Mouse (Mus musculus): ENCODE results near the gene Slc13a2. TPM values are rescaled to one million over a fixed set of nuclear protein-coding genes. Genes with fewer than 3 reads are reported as not detected.
A peak's percentile ranks its signal among the peaks of the same experiment; 100 is the strongest.

Gene Slc13a2
- total RNA-seq, 4 experiments from 2014 or later, result not detected

DNA sequence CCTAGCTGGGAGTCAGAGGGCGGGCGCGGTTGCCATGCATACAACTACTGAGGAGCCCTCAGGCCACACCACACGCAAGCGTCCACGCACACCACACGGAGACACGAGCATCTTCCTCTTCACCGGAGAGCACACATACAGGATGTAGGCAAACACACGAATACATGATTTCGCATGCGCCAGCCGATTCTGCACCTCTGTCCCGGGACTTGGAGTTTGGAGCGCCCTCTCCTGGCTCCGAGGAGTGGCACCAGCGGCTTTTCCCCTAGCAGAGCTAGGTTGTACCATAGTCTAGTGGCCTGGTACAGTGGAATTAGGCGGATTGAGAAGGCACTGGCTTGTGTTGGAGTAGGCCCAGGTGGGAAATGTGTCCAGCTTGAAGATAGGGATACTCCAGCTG, 24.6 kb downstream of the Slc13a2 start:
- DNase-seq (ENCODE audit: low spot score in 2 of 2), result peak; percentile 12 to 26

- no peak for DNase-seq (ENCODE audit: low spot score in 2 of 2)
Observed at GRCm38 (mm10) chr11:78396950-78397349, 25.1 kb downstream of the Slc13a2 start.

DNA sequence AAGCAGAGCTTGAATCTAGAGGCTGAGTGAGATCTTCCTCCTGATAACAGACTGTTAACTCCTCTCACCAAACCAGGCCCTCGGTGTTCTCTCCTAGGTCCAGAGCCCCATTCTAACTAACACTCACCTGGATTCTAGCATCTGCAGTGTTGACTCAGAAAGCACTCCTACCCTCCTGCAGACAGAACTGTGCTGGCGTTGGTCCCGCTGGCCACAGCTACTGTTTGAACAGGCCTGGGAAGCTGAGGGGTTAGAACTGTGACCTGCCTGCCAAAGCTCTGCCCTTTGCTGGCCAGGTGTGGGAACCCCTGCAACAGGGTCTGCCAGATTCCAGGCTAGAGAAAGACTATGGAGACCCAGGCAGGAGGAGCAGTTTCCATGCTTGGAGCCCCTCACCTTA, 29.3 kb downstream of the Slc13a2 start:
- DNase-seq (ENCODE audit: low spot score in 2 of 2), result no peak

- DNase-seq (ENCODE audit: low spot score in 2 of 2), result no peak
Observed at GRCm38 (mm10) chr11:78386508-78387043, 35.4 kb downstream of the Slc13a2 start, which contains the start of gene Foxn1. Gene Foxn1, minus strand, starts transcription at chr11:78386558.

- no peak for DNase-seq (ENCODE audit: low spot score in 2 of 2)
Observed at GRCm38 (mm10) chr11:78385776-78386175, 36.2 kb downstream of the Slc13a2 start.

GRCm38 (mm10) chr11:78382701-78383100, 39.3 kb downstream of the Slc13a2 start:
- no peak for DNase-seq (ENCODE audit: low spot score in 2 of 2)

GRCm38 (mm10) chr11:78382286-78382685, 39.7 kb downstream of the Slc13a2 start:
- no peak for DNase-seq (ENCODE audit: low spot score in 2 of 2)

GRCm38 (mm10) chr11:78380996-78381395, 41.0 kb downstream of the Slc13a2 start:
- DNase-seq (ENCODE audit: low spot score in 2 of 2), result no peak

DNA sequence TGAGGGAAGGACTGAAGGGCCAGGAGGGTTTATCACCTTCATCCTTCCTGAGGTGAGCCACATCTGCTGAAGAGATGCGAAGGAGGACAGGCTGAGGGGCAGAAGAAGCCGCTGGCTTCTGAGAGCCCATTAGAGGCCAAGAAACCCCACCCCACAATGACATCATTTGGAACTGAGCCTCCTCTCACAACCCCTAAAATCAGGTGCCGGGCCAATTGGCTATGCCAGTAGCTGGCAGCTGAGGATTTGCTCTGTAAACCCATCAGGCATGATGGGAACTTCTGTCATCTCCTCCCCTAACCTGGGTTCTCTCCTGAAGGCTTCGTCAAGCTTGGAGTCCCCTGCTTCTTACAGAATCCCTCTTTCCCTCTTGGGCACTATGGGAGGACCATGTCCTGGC, 41.7 kb downstream of the Slc13a2 start:
- DNase-seq (ENCODE audit: low spot score in 2 of 2), result no peak

- no peak for DNase-seq (ENCODE audit: low spot score in 2 of 2)
Observed at GRCm38 (mm10) chr11:78377549-78378159, 44.4 kb downstream of the Slc13a2 start.

DNA sequence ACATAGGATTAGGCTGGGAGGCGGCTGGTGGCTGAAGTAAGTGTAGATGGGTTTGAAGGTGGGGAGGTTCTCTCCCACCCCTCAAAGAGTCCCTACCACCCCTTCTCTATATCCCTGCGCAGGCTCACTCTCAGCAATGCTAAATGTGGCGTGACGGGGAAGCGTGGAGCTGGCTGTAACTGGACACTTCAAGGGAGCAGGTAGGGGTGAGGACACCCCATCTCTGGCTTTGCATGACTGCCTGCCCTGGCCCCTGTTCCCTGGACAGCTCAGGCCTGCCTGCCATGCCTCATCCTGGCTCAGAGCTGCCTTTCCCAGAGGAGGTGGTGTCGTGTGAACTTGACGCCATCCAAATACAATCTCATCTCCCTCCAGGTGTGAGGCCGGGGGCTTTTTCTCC, 47.9 kb downstream of the Slc13a2 start:
- DNase-seq (ENCODE audit: low spot score in 2 of 2), result no peak

GRCm38 (mm10) chr11:78372610-78373009, 49.4 kb downstream of the Slc13a2 start:
- DNase-seq (ENCODE audit: low spot score in 2 of 2), result no peak

- DNase-seq (ENCODE audit: low spot score in 2 of 2), result no peak
Observed at GRCm38 (mm10) chr11:78372166-78372565, 49.9 kb downstream of the Slc13a2 start.

- no peak for DNase-seq (ENCODE audit: low spot score in 2 of 2)
Observed at GRCm38 (mm10) chr11:78371711-78372110, 50.3 kb downstream of the Slc13a2 start.

DNA sequence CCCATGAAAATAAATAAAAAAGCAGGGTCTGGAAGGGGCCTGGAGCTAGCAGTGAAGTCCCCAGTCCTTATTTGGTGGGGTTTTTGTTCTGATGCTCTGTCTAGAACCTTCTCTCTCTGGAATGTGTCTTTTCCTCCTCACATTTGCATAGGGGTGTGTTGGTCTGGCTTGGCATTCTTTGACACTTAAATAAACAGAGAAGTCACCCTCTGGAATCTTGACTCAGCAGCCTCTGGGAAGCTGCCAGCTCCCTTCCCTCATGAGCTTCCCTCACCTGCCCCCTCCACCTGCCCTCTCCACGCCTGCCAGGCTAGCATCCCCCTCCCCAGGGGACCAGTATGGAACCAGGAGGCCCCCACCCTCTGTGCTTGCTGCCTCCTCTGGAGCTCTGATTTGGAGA, 51.6 kb downstream of the Slc13a2 start:
- DNase-seq (ENCODE audit: low spot score in 2 of 2), result no peak

- DNase-seq (ENCODE audit: low spot score in 2 of 2), result no peak
Observed at GRCm38 (mm10) chr11:78367456-78368225, 54.4 kb downstream of the Slc13a2 start.

- no peak for DNase-seq (ENCODE audit: low spot score in 2 of 2)
Observed at GRCm38 (mm10) chr11:78364103-78364502, 57.9 kb downstream of the Slc13a2 start.

- no peak for DNase-seq (ENCODE audit: low spot score in 2 of 2)
Observed at GRCm38 (mm10) chr11:78363309-78364007, 58.6 kb downstream of the Slc13a2 start.

DNA sequence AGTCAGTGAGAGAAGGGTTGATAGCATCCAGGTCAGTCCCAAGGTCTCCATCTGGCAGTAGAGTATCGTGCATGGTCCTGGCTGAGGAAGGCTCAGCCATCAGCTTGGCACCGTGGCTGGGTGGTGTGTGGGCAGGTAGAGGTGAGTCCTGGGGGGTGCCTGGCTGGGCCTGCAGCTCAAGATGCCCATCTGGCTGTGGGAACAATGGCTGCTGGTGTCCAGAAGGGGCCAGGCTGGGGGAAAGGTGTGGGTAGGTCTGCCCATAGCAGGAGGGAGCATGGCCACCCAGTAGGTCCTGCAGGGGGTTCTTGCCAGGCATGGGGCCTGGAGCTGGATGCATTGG, 61.3 kb downstream of the Slc13a2 start:
- DNase-seq (ENCODE audit: low spot score in 2 of 2), result no peak

DNA sequence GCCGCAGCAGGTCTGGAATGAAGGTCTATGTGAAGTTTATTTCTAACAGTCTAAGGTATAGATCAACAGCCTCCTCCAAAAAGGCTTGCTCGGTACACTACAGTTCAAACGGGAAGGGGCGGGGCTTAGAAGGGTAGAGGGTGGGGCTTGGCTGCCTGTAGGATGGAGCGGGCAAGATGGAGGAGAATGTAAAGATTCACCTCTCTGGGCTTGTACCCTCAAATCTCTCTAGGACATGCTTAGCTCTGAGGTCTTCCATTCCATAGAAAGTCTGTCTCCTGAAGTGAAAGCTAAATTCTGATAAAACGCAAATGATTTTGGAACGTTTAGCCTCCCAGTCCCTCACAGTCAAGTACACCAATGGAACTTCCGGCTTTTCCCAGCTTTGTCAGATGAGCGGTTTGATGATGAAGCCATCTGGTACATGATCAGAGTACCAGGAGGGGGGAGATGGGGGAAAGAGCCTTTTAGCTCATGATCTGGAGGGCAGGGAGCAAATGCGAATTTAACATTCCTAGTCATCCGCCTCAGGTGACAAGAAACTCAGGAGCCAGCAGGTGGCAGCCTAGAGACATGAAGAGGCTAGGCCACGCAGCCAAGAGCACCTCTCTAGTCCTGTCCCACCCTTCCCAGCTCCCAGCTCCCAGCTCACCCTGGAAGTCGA, 61.8 kb downstream of the Slc13a2 start:
- DNase-seq (ENCODE audit: low spot score in 2 of 2), result peak in 1 of 2 experiments; percentile 49

DNA sequence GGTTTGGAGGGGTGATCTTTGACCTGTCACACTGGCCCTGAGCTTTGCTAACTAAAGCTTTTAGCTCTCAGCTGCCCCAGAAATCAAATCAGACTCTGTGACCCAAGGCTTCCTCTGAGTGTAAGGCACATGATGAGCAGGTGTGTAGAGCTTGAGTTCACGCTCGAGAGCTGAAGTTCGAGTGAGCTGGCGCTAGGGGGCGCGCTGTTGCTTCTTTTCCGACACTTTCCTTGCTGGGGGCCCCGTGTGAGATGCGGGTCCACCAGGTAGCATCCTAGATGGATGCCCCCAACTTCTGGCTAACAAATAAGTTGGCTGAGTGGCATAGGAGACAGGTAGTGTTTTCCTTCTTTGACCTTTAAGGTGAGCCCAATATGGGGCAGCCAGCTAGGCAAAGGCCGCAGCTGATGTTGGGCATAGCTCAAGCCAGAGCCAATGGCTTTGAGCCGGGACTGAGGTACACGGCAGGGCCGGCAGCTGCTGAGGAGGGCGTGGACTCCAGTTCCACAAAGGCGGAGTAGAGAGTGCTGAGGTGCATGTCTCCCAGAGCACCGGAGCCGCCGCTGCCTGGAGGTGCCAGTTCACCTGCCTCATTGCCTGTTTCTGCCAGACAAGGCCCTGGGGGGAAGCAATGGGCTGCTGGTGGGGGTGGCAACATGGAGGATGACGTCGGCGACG, 63.5 kb downstream of the Slc13a2 start:
- DNase-seq (ENCODE audit: low spot score in 2 of 2), result no peak
